Mouse (Mus musculus): ENCODE results near the gene Itga1.

Itga1 gene

GRCm38 (mm10) chr13:114987668-114988067 lies 114.1 kb downstream of the Itga1 start:
- DNase-seq (ENCODE audit: low spot score): no peak

GRCm38 (mm10) chr13:114987161-114987560 lies 114.6 kb downstream of the Itga1 start:
- DNase-seq (ENCODE audit: low spot score): no peak

GRCm38 (mm10) chr13:114984658-114985057 lies 117.1 kb downstream of the Itga1 start:
- DNase-seq (ENCODE audit: low spot score): no peak

GRCm38 (mm10) chr13:114983116-114983515 lies 118.6 kb downstream of the Itga1 start:
- DNase-seq (ENCODE audit: low spot score): no peak

GRCm38 (mm10) chr13:114980831-114981419 lies 120.8 kb downstream of the Itga1 start:
- DNase-seq (ENCODE audit: low spot score): no peak

- no peak for DNase-seq (ENCODE audit: low spot score)
These were observed 127.2 kb downstream of the Itga1 start for GRCm38 (mm10) chr13:114974484-114975042.

GRCm38 (mm10) chr13:114971905-114972304 lies 129.9 kb downstream of the Itga1 start:
- DNase-seq (ENCODE audit: low spot score): no peak

- DNase-seq (ENCODE audit: low spot score): peak; percentile 79
These were observed 137.5 kb downstream of the Itga1 start for GRCm38 (mm10) chr13:114964233-114964632.

GRCm38 (mm10) chr13:114954516-114954915 lies 147.2 kb downstream of the Itga1 start:
- no peak for DNase-seq (ENCODE audit: low spot score)

- DNase-seq (ENCODE audit: low spot score): no peak
These were observed 168.2 kb downstream of the Itga1 start for GRCm38 (mm10) chr13:114933541-114933940.

GRCm38 (mm10) chr13:114931775-114932294 lies 169.9 kb downstream of the Itga1 start, which contains the start of gene Itga2:
TSS of gene Itga2 (minus strand) at chr13:114932100.
- no peak for DNase-seq (ENCODE audit: low spot score)

GRCm38 (mm10) chr13:114930996-114931649 lies 170.6 kb downstream of the Itga1 start:
- DNase-seq (ENCODE audit: low spot score): no peak

- DNase-seq (ENCODE audit: low spot score): no peak
These were observed 177.0 kb downstream of the Itga1 start for GRCm38 (mm10) chr13:114924785-114925184.

- no peak for DNase-seq (ENCODE audit: low spot score)
These were observed 178.4 kb downstream of the Itga1 start for GRCm38 (mm10) chr13:114923331-114923730.

- no peak for DNase-seq (ENCODE audit: low spot score)
These were observed 186.0 kb downstream of the Itga1 start for GRCm38 (mm10) chr13:114915767-114916166.

- DNase-seq (ENCODE audit: low spot score): no peak
These were observed 186.8 kb downstream of the Itga1 start for GRCm38 (mm10) chr13:114914963-114915362.

- DNase-seq (ENCODE audit: low spot score): no peak
These were observed 187.2 kb downstream of the Itga1 start for GRCm38 (mm10) chr13:114914559-114914958.

- DNase-seq (ENCODE audit: low spot score): no peak
These were observed 191.1 kb downstream of the Itga1 start for GRCm38 (mm10) chr13:114910629-114911028.

- no peak for DNase-seq (ENCODE audit: low spot score)
These were observed 192.2 kb downstream of the Itga1 start for GRCm38 (mm10) chr13:114909514-114909913.

GRCm38 (mm10) chr13:114907876-114908275 lies 193.9 kb downstream of the Itga1 start:
- DNase-seq (ENCODE audit: low spot score): no peak
